Mouse (Mus musculus) left cerebral cortex, adult 8-10 months (tissue): ENCODE results near the gene Slc17a1. TPM values are rescaled to one million over a fixed set of nuclear protein-coding genes. Genes with fewer than 3 reads are reported as not detected.
A peak's percentile ranks its signal among the peaks of the same experiment; 100 is the strongest.

Source experiments
- DNase-seq, 2 experiments: peaks; one replicate each; pipeline ENCODE4 v3.0.0; 2022; ENCODE audit warnings: low spot score in 2 of 2
- total RNA-seq, 4 experiments: library from RNA; stranded (reverse); gene quantifications; 2 replicates each; pipeline ENCODE4 v1.2.4; 2022

The Slc17a1 gene
- total RNA-seq, result not detected

GRCm38 (mm10) chr13:23867405-23867804, at the start of gene Slc17a1:
Gene Slc17a1, plus strand, starts transcription at chr13:23867750.
- DNase-seq, result no peak

DNA sequence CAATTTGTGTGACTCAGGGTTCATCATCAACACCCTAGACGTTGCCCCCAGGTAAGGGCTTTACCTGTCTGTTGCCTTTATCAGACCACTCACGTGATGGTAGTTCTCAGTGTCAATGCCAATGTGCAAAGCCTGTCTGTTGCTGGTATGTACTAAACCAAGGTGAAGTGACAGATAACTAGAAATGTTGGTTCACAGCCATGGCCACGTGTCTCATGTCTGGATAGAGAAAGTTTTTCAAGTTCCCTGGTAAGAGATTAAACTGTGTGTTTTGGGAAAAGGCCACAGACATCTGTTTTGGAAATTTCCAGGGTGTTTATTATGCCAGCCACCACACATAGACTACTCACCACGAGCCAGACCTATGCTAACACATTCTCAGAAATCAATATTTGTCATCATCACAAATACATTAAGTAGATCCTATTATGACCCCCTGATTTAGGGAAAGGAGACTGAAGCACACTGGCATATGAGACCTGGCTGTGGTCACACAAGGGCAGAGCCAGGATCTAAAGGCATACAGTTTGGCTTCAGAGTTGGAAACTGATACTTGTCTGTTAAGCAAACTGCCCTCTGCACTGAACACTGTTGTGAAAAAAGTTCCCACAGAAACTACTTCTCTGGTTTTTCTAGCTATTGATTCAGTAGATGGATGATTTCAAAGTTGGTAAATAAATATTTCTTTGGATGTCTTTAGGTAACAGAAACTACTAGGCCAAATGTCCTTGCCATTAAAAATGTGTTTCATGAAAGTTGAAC, 47.2 kb upstream of the Slc17a1 start:
- DNase-seq, result no peak

DNA sequence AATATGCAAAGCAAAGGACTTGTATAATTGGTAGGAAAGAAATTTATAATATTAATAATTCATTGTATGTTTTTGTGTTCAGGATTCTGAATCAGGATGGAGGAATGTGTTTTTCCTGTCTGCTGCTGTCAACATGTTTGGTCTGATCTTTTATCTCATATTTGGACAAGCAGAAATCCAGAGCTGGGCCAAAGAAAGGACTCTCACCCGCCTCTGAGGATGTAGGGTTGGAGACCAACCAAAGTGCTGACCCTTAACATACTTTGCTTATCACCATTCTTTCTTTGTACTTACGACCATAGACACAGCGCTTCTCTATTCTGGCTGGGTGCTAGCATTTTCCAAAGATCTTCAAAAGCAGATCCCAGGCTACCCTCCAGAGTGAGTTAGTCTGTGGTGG, 45.3 kb upstream of the Slc17a1 start:
- DNase-seq, result no peak

GRCm38 (mm10) chr13:23826606-23827005, 40.9 kb upstream of the Slc17a1 start:
- DNase-seq, result no peak

- no peak for DNase-seq
Measured at GRCm38 (mm10) chr13:23833053-23833452, 34.5 kb upstream of the Slc17a1 start.

DNA sequence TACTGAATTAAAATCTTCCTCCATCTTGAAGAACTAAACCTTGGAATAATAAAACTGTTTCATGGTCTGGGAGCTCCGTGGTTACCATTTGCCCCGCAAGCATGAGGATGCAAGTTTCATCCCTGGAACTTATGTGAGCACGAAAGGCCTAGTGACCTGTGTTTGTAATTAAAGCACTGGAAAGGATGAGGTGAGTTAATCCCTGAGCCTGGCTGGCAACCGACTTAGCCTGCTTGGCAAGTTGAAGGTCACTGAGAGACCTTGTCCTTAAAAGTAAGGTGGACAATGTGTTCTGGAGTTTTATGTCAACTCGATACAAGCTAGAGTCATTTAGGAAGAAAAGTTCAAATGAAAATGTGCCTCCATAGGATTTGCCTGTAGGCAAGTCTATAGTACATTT, 32.7 kb upstream of the Slc17a1 start:
- no peak for DNase-seq

DNA sequence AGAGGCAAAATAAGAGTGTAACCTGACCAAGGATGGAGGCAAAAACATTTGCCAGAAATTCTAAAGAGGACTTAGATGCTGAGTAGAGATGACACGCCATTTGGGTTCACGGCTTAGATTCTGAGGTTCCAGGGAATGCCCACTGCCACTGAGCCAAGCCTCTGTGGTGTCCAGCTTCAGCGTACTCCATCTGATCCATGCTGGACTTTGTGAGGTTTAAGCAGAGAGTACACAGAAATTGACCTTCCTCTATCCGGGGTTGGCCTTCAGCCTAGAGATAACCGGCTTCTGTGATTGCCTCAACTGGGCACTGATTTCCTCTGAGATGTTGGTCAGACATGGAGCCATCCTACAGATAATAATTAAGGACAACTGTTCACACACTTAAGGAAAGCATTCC, 30.9 kb upstream of the Slc17a1 start:
- DNase-seq, result no peak

DNA sequence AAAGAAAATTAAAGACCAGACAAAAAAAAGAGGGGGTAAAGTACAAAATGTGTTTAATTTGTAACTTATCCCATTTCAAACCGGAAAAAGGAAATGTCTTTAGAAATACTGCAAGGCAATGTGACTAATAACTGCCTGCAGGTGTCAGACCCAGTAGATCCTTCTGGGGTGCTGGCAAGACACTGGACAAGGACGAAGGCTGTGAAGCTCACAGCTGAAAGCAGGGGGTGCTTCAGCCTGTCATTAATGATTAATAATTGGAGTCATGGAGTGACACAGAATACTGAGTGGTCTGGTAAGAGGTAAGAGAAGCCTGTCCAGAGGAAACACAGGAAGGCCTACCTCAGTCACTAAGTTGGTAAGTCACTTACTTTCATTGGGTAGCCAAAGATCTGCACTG, 28.2 kb upstream of the Slc17a1 start, which contains the start of gene Slc17a3:
Gene Slc17a3 (plus strand): TSS at position 127 of the 400 bp plus-strand sequence.
- no peak for DNase-seq

DNA sequence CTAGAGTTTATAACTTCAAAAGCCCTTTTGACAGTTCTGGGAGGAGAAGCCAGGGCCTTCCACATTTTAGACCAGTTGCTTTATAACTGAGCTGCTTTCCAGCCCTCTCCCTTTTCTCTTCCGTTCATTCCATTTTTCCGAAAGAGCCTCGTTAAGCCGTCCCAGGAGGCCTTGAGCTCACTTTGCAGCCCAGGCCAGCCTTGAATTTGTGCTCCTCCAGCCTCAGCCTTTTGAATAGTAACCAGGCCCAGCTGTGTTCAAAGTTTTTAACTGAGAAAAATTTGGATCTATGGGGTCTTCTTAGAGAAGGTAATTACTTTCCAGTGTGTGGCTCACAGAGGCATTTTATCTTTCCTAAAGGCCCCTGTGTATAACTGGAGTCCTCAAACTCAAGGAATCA, 21.7 kb upstream of the Slc17a1 start:
- no peak for DNase-seq

- DNase-seq, result peak in 1 of 2 experiments; percentile 12
Measured at GRCm38 (mm10) chr13:23849299-23849698, 18.3 kb upstream of the Slc17a1 start.

DNA sequence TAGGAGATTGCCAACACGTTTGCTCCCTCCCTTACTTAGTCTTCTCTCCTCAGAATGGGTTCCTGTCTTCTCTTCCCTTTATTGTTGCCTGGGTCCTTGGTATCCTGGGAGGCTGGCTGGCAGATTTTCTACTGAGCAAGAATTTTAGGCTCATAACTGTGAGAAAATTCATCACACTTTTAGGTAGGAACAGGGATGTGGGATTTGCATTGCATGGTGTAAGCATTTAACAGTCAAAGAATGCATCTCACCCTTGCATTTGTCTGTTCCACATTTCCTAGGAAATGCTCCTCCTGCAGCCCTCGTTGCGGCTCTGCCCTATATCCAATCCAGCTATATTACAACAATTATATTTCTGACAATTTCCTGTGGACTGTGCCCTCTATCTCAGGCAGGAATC, 11.1 kb upstream of the Slc17a1 start:
- DNase-seq, result no peak

DNA sequence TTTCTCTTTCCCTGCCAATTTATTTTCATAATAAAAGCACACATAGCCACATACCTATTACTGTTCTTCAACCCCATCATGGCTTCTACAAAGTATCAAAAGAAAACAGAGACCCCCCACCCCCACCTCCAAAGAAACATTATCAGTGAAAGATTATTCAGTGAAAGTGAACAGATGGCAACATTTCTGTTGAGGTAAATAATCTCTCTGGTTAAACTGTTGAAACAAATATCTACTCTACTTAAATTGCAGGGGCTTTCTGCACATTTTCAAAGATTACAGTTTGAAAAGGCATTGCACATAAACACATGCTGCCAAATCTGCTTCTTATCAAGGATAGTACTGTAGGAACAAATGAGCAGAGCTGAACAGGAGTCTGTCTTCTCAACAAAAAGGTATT, 5.7 kb upstream of the Slc17a1 start:
- no peak for DNase-seq

GRCm38 (mm10) chr13:23864711-23865110, 2.8 kb upstream of the Slc17a1 start:
- DNase-seq, result no peak

GRCm38 (mm10) chr13:23866086-23866710, 1.4 kb upstream of the Slc17a1 start:
- DNase-seq, result no peak

DNA sequence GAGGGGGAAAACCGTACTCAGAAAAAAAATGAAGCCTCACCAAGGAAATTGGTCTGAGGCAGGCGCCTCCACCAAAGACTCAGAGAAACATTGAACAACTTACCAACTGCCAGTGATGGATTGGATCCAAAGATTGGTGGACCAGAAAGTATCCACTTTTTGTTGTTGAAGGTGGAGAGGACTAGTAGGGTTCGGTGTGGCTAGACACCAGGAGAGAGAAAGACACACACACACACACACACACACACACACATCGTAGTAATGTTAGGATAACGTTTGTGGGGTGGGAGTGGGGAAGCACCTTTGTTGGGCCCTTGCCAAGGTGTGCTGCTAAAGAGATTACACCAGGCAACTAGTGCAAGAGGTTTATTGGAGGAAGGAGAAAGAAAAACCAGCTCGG, 550 bp upstream of the Slc17a1 start:
- no peak for DNase-seq

GRCm38 (mm10) chr13:23868790-23869533, 1.4 kb downstream of the Slc17a1 start:
- no peak for DNase-seq

GRCm38 (mm10) chr13:23869996-23870395, 2.4 kb downstream of the Slc17a1 start:
- no peak for DNase-seq

- no peak for DNase-seq
Measured at GRCm38 (mm10) chr13:23873141-23873540, 5.6 kb downstream of the Slc17a1 start.

- no peak for DNase-seq
Measured at GRCm38 (mm10) chr13:23879106-23879505, 11.6 kb downstream of the Slc17a1 start.

DNA sequence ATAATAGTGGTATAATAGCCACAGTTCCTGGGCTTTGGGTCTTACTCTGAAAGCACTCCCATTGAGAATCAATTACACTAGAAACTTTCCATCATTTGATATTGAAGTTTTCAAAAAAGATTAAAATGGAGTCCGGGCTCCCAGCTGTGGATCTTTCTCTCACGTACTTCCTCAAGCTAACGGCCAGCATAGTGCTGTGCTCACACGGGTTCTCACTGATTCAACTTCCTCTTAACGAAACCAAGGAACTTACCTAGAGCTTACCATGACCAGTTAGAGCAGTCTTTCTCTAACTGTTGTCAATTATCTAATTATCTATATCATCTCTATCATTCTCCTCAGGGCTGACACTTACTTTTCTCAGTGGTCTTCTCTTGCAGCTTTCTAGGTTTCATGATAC, 12.1 kb downstream of the Slc17a1 start:
- no peak for DNase-seq

DNA sequence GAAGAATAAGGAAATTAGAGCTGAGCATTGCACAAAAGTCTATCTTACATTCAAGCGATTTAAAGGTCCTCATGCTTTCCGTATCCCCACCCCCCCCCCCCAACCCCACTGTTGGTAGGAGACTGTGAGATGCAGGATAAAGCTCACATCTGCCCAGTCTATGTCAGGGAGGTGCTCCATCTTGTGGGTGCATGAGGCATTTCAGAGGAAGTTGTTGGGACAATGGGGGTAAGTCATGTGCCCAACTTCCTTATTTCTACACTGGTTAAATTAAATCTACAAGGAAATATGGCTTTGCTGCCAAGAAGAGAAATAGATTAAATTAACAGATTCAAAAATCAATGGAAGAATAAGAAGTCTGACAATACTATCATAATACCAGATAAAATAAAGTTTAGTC, 18.0 kb downstream of the Slc17a1 start:
- no peak for DNase-seq

DNA sequence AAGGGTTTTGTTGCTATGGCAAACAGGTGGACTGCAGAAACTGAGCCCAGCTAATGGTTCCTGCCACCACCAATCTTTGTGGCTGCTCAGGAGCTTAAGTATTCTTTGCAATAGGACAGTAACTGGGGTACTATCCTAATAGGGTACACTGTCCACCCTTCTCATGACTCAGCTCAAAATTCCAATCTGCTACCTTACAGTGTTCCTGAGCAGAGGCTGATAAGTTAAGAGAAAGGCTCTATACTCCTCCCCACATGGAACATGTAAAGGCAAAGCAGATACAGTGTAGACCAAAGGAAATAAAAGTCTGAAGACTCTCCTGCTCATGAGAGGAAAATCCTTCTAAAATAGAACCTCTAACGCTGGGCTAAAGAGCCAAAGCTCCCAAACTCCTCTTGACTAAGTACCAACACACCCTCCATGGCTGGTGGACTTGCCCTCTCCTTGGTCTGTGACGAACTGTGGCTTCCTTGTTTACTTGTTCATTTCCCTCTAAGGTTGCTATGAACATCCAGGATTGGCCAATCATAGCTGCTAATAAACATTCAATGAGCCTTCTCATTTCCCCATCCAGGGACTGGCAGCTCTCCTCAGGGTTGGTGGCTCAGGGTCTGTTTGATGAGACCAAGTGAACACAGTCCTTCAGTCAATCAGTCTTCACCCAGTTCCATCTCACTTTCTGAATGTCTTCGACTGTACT, 19.6 kb downstream of the Slc17a1 start:
- no peak for DNase-seq
